Comparison of ENCODE assay signal across 30 mouse cellular contexts in the genomic region with DNA sequence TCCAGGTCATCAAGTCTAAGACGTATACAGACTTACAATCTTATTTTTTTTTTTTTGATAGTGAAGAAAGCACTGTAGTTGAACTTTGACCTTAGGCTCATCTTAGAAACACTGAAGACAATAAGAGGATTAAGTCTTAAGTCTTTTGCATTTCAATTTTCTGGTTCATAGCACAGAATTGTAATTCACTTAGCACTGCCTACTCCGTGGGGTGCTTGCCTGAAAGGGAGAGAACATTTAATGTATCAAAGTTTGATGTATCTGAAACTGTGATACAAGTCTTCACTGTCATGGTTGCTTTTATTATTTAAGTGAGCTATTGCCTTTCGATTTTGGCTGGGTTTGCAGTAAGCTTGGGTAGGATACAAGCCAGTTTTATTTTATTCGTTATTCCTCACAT.
"Had no signal": no experiment of that assay in that cellular context is flagged by ENCODE, and none has a peak within 500 bp of the region (broad histone marks: within the 10 kb centered on the region; RNA-seq: fewer than 3 reads in every experiment).

No protein-coding gene starts in this region.

- H3K4me2 ChIP-seq: limb, embryonic 12.5 days; limb, embryonic 13.5 days; limb, embryonic 15.5 days; liver, embryonic 11.5 days; liver, embryonic 12.5 days; liver, embryonic 13.5 days; liver, embryonic 15.5 days; lung, embryonic 14.5 days; lung, embryonic 15.5 days; midbrain, embryonic 12.5 days; midbrain, embryonic 13.5 days; midbrain, embryonic 15.5 days; neural tube, embryonic 12.5 days; neural tube, embryonic 13.5 days had no signal

- DNase-seq: left cerebral cortex, postnatal 4 days; liver; liver, embryonic 13.5 days; liver, postnatal 0 days; lung, adult 18-20 months; lung, adult 2 months; lung, embryonic 14.5 days; lung, postnatal 10 days; lung, postnatal 14 days; lung, postnatal 36 days; lung, postnatal 4 days; midbrain, embryonic 14.5 days had no signal

- ATAC-seq: liver, embryonic 12.5 days; liver, postnatal 0 days; lung, postnatal 0 days; midbrain, embryonic 13.5 days; midbrain, embryonic 15.5 days; midbrain, embryonic 16.5 days had no signal

- H3K9me3 ChIP-seq: limb, embryonic 12.5 days; limb, embryonic 13.5 days; limb, embryonic 15.5 days; liver, embryonic 12.5 days; liver, embryonic 13.5 days; liver, embryonic 15.5 days; lung, embryonic 15.5 days; megakaryocyte, embryonic 14.5 days; midbrain, embryonic 12.5 days; midbrain, embryonic 13.5 days; midbrain, embryonic 15.5 days; neural tube, embryonic 12.5 days; neural tube, embryonic 13.5 days had no signal

- H3K36me3 ChIP-seq: limb, embryonic 12.5 days; limb, embryonic 13.5 days; limb, embryonic 15.5 days; liver, embryonic 12.5 days; liver, embryonic 13.5 days; liver, embryonic 15.5 days; lung, embryonic 15.5 days; midbrain, embryonic 12.5 days; midbrain, embryonic 13.5 days; midbrain, embryonic 15.5 days; neural tube, embryonic 12.5 days; neural tube, embryonic 13.5 days had no signal

- H3K4me3 ChIP-seq: limb, embryonic 12.5 days; limb, embryonic 13.5 days; limb, embryonic 15.5 days; liver, embryonic 12.5 days; liver, embryonic 13.5 days; liver, embryonic 15.5 days; lung, embryonic 15.5 days; megakaryocyte, embryonic 14.5 days; midbrain, embryonic 12.5 days; midbrain, embryonic 13.5 days; midbrain, embryonic 15.5 days; myocyte; neural tube, embryonic 12.5 days; neural tube, embryonic 13.5 days had no signal

- H3K4me1 ChIP-seq: limb, embryonic 12.5 days; liver, embryonic 12.5 days; liver, embryonic 13.5 days; liver, embryonic 15.5 days; lung, embryonic 15.5 days; megakaryocyte, embryonic 14.5 days; midbrain, embryonic 12.5 days; midbrain, embryonic 13.5 days; midbrain, embryonic 15.5 days; neural tube, embryonic 12.5 days; neural tube, embryonic 13.5 days had no signal

- H3K27ac ChIP-seq: limb, embryonic 12.5 days; limb, embryonic 13.5 days; limb, embryonic 15.5 days; liver, embryonic 12.5 days; liver, embryonic 13.5 days; liver, embryonic 14.5 days; liver, embryonic 15.5 days; lung, embryonic 15.5 days; macrophage; midbrain, embryonic 12.5 days; midbrain, embryonic 13.5 days; midbrain, embryonic 15.5 days; neural tube, embryonic 12.5 days; neural tube, embryonic 13.5 days had no signal

- H3K27me3 ChIP-seq: limb, embryonic 12.5 days; limb, embryonic 13.5 days; limb, embryonic 15.5 days; liver, embryonic 12.5 days; liver, embryonic 13.5 days; liver, embryonic 15.5 days; lung, embryonic 15.5 days; megakaryocyte, embryonic 14.5 days; midbrain, embryonic 12.5 days; midbrain, embryonic 13.5 days; midbrain, embryonic 15.5 days; neural tube, embryonic 12.5 days; neural tube, embryonic 13.5 days had no signal

- H3K9ac ChIP-seq: limb, embryonic 12.5 days; limb, embryonic 13.5 days; limb, embryonic 15.5 days; liver, embryonic 12.5 days; liver, embryonic 13.5 days; liver, embryonic 14.5 days; liver, embryonic 15.5 days; liver, postnatal 0 days; lung, embryonic 14.5 days; lung, embryonic 15.5 days; midbrain, embryonic 12.5 days; midbrain, embryonic 13.5 days; midbrain, embryonic 15.5 days; neural tube, embryonic 12.5 days; neural tube, embryonic 13.5 days had no signal
